Mouse (Mus musculus) lung, adult 2 months (tissue): ENCODE results near the gene Aldh8a1. TPM values are rescaled to one million over a fixed set of nuclear protein-coding genes. Genes with fewer than 3 reads are reported as not detected.
A peak's percentile ranks its signal among the peaks of the same experiment; 100 is the strongest.

ENCODE experiments used
- DNase-seq: peaks from one replicate; pipeline ENCODE4 v3.0.0; 2022
- H3K4me1 ChIP-seq: fragments of 200-500 bp; 2 replicates; pipeline ENCODE4 v1.6.1; 2011; ENCODE audit warnings: low read length; ENCODE audit not compliant: control insufficient read depth, insufficient read depth
- H3K4me3 ChIP-seq: fragments of 200-500 bp; replicated peaks from 2 replicates; pipeline ENCODE3; 2011; ENCODE audit warnings: low read depth, mild to moderate bottlenecking, control low read depth, low read length; ENCODE audit errors: extremely low read depth
- CTCF ChIP-seq: fragments of 200-500 bp; IDR thresholded peaks from 2 replicates; pipeline ENCODE4 v1.5.1; 2011; ENCODE audit warnings: mild to moderate bottlenecking, low read length, control low read depth; ENCODE audit not compliant: insufficient read depth
- POLR2A ChIP-seq: fragments of 200-500 bp; IDR thresholded peaks from 2 replicates; pipeline ENCODE4 v1.6.1; 2011; ENCODE audit warnings: low read depth, mild to moderate bottlenecking, control low read depth, low read length, borderline replicate concordance; ENCODE audit errors: extremely low read depth
- WGBS: fragments of 180-500 bp; shearing (Covaris S2); methylation state at CpG from one replicate; pipeline ENCODE4 v1.1.7; 2018; 5-methylcytosine and 5-hydroxymethylcytosine counted together
- polyA plus RNA-seq: library from polyadenylated mRNA; depleted of rRNA; stranded (reverse); fragments of >200 nt; gene quantifications from 2 replicates; pipeline ENCODE4 v1.2.3, GENCODE M21; 2012

Gene Aldh8a1
- polyA plus RNA-seq, 1 experiment = 0.22 TPM

DNA sequence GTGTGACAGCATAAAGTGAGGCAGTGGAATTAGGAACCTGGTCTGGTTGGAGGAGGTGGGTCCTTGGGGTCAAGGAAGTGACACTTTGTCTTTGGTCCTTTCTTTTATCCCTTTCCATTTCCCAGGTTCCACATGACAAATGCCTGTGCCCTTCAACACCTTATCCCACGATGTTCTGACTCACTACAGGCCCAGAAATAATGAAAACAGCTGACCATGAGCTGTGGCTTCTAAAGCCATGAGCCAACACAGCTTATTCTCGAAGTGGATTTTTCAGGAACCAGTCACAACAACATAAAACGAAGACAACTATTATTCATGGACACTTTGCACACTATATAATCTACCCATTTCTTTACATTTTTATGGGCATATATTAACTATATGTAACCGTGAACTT is 37.9 kb downstream of the Aldh8a1 start:
- no peak for TF ChIP-seq CTCF
- no peak for TF ChIP-seq POLR2A
- Histone ChIP-seq H3K4me3 (no peak overlapping the region), H3K4me1 (no peaks in the 10 kb centered on the region)
- no peak for DNase-seq
- 80% methylated on average over 4 of the region's 4 CpGs for WGBS

DNA sequence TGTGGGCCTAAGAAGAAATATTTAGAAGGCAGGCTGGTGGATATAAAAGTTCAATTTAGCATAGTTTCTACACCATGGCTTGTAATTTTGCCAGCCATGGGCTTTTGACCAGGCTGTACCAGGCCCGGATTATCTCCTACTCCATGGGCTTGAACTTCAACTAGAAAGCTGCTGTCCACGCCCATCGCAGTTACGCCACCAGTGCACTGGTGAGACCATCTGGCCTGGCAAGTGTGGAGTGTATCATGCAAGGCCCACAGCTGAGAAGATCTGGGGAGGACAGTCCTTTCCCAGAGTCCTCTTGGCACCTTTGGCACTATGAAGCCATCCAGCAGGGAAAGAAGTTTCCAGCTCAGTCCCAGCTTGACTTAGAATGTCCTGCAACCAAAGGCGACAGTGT is 39.1 kb downstream of the Aldh8a1 start:
- 94% methylated on average over 5 of the region's 5 CpGs for WGBS
- H3K4me3 ChIP-seq = no peak overlapping the region
- no peak for TF ChIP-seq CTCF
- no peak for TF ChIP-seq POLR2A
- no peaks in the 10 kb centered on the region for H3K4me1 ChIP-seq
- DNase-seq = no peak

DNA sequence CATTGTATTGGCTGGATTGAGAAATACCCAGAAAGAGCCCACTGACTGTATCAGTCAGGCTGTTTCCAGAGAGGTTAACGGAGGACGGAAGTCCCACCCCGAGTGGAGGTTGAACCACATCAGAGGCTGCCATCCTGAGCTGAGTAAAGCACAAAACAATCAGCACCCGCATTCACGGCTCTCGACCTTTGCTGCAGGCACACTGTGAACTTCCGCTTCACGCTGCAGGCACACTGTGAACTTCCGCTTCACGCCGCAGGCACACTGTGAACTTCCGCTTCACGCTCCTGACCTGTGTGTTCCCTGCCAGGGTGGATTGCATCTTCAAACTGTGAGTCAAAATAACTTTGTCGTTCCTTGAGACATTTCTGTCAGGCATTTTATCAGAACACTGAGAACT is 42.1 kb downstream of the Aldh8a1 start:
- DNase-seq = no peak
- 81% methylated on average over 14 of the region's 14 CpGs for WGBS
- Histone ChIP-seq H3K4me1 (no peaks in the 10 kb centered on the region), H3K4me3 (no peak overlapping the region)
- TF ChIP-seq POLR2A = no peak
- no peak for TF ChIP-seq CTCF

DNA sequence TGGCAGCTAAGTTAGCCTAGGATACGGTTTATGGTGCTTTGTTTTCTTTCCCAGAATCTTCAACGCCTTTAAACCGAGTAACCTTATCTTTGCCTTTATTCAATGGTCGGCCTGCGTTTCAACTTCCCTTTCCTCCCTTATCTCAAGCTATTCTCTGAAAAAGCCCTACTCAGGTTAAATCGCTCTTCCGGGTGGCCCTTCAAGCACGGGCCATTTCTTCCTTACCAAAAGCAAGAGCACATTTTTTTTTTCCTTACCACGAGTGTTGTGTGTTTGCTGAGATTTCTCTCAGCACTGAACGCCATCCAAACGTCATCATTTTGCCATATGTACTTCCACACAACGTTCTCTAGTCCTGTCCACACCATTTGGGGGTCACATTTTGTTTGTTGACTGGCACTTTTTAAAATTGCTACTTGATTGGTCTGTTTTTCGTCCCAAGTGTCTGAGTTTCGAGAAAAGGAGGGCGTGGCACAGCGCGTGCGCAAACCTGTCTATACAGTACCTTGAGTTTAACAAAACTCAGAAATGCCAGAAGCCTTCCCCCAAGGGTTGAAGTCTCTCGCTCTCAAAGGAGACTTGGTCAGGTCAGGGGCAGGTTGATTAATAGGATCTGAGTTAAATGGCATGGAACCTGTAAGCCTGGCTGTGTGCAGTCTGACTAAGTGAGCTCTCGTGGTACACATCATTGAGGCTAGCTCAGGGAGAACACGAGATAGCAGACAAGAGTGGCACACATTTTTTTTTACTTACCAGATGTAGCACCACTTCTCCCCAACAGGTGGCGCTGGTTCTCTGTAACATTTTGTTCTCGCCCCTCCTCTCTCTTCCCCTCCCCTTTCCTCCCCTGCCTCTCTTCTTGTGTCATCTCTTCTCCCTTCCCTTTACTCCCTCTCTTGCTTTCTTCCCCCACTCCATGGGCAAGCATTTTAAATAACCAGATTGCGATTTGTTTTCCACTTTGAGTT is 43.6 kb downstream of the Aldh8a1 start:
- TF ChIP-seq POLR2A (no peak), CTCF (peak; percentile 51)
- no peak overlapping the region for H3K4me3 ChIP-seq
- DNase-seq = peak; percentile 33
- no peaks in the 10 kb centered on the region for H3K4me1 ChIP-seq
- 51% methylated on average over 24 of the region's 24 CpGs for WGBS

DNA sequence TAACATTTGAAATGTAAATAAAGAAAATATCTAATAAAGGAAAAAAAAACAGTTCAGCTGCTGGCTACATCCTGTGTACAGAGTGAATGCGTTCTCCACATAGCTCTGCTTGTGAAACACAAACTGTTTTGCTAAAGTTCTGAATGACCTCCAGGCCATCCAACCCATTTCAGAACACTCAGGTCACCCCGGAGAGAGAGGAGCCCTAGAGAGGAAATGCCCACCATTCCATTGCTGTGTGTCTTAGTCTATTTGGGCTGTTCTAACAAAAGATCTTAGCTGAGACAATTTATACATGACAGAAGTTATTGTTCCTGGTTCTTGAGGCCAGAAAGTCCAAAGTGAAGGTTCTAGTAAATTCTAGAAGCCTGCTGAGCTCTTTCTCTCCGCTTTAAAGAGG is 49.4 kb downstream of the Aldh8a1 start:
- H3K4me3 ChIP-seq = no peak overlapping the region
- DNase-seq = no peak
- H3K4me1 ChIP-seq = no peaks in the 10 kb centered on the region; the same call in 1 of the 2 replicates
- TF ChIP-seq POLR2A = no peak
- TF ChIP-seq CTCF = no peak
- 42% methylated on average over 3 of the region's 3 CpGs for WGBS

DNA sequence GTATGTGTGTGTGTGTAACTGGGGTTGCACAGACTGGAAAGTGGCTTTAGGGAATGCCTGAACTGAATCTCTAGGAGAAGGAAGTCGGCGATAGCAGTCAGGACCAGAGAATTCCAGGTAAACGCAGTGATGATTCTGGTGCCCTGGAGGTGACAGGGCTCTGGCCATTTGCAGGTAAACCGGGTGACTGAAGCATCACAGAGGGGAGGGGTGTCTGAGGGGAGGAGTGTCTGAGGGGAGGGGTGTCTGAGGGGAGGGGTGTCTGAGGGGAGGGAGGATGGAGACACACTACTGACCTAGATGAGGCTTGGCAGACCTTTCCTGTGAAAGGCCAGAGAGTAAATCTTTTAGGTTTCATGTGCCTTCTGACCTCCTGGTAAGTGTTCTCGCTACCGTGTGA is 50.9 kb downstream of the Aldh8a1 start:
- 69% methylated on average over 6 of the region's 6 CpGs for WGBS
- Histone ChIP-seq H3K4me3 (no peak overlapping the region), H3K4me1 (no peaks in the 10 kb centered on the region; the same call in 1 of the 2 replicates)
- DNase-seq = no peak
- no peak for TF ChIP-seq CTCF
- no peak for TF ChIP-seq POLR2A

DNA sequence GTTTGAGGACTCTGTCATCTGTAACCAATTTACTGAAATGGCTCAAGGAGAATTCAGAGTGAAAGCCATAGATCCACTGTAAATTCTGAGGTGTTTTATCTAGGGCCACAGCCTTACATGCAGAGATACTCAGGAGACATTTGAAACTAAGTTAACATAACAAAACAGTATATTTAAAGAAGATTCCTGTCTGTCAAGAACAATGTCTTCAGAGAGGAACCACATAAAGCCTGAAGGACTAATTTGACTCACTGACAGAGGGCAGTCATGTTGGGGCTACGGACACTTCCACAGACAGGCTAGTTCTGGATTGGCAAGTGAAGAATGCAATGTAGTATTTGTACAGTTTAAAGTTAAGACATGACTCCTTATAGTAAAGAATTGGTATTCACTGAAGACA is 62.2 kb downstream of the Aldh8a1 start:
- whole genome bisulfite sequencing = 86% methylated on average over 1 of the region's 1 CpGs
- TF ChIP-seq POLR2A = no peak
- no peak for TF ChIP-seq CTCF
- Histone ChIP-seq H3K4me1 (no peaks in the 10 kb centered on the region), H3K4me3 (no peak overlapping the region)
- no peak for DNase-seq

DNA sequence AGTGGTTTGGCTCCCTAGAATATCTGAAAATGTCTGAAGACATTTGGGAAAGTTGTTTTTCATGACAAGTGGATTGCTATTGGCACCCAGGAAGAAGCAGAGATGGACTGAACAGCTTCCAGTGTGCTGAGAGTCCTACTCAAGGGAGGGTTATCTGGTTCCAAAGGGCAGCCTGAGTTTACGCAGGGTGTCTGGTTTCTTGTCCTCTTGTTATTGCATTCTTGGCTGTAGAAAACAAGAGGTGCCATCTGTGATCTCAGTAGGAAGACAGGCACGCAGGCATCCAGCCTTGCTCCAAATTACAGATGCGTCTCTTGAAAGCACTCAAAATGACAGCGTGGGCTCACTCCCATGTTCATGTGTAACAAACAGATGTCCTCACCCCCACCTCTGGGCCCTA is 63.9 kb downstream of the Aldh8a1 start:
- no peak for DNase-seq
- Histone ChIP-seq H3K4me3 (no peak overlapping the region), H3K4me1 (no peaks in the 10 kb centered on the region)
- WGBS = 65% methylated on average over 4 of the region's 4 CpGs
- TF ChIP-seq POLR2A = no peak
- no peak for TF ChIP-seq CTCF

DNA sequence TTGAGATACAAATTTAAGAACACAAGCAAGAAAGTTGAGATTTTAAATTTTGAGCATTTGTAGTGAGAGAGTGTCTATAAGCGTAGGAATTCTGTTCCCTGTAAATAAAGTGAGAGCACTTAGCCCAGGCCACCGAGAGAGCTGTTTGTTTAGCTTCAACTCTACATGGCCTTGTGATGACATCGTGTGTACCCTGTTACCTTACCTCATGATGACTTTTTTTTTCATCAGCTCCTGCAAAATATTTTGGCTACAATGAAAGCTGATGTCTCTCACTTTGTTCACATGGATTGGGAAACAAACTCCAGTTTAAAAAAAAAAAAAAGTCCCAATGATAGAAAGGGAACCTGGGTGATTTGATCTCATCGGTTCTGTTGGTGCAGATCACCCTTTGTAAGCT is 64.6 kb downstream of the Aldh8a1 start:
- DNase-seq = no peak
- Histone ChIP-seq H3K4me3 (no peak overlapping the region), H3K4me1 (no peaks in the 10 kb centered on the region)
- TF ChIP-seq CTCF (no peak), POLR2A (no peak)
- WGBS = 62% methylated on average over 4 of the region's 4 CpGs
